Mouse (Mus musculus): ENCODE data around the gene Tulp2.
A peak's percentile ranks its signal among the peaks of the same experiment; 100 is the strongest.
"Not testable (repeated sequence)": the region's sequence is repeated elsewhere in the genome, so short reads cannot be mapped to it uniquely, and the experiment has no call there.

The Tulp2 gene

DNA sequence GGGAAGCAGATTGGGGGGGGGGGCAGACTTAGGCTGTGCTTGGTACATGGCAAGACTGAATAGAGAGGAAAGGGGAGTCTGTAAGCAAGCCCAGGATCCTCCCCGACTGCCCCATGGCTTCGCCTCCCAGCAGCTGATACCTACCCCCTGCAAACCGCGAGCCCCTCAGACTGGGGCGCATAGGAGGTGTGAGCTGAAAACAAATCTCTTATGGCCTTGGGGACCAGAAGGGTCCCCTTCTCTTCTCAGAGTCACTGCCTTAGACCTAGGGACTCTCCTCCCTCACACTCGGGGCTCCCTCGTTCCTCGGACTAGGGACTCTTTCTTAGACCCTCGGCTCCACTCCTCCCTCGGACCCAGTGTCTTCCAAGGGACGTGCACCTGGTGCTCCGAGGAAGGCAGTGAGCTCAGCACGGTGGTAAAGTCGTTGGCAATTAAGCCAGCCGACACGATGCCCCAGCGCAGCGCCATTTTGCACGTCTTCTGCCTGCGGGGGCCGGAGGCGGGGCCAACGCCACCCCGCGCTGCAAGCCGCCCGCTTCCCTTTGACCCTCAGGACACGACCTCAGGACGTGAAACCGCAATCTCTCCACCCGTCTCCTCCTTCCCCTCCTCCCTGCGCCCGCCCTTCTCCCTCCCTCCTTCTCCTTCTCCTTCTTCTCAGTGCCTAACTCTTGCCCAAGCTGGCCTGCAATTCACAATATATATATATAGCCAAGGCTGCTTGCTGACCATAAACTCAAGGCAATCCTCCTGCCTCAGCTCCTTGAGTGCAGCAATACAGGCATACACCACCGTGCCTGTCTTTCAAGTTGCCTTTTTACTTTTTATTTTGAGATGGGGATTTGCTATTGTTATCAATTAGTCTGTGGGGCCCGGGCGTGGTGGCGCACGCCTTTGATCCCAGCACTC, 6.9 kb downstream of the Tulp2 start, which contains the start of gene Dhdh:
Gene Dhdh, minus strand, starts transcription at position 513 of the 912 bp plus-strand sequence.
- DNase-seq = peak; percentile 74 to 82

DNA sequence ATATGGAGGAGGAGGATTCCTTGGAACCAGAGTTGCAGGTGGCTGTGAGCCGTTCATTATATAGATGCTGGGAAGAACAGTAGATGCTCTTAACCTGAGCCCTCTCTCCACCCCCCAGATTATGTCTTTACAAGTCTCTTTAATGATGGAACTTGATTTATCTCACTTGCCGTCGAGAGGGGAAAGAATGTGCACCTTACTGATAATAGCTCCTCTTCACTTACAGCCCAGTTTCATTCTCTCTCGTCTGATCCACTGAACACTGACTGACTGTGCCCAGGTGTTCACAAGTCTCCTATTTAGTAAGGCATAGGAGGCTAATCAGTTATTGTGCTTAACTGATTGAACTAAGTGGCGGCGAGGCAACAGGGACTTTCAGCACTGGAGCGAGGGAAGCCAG, 7.9 kb downstream of the Tulp2 start:
- no peak for DNase-seq

DNA sequence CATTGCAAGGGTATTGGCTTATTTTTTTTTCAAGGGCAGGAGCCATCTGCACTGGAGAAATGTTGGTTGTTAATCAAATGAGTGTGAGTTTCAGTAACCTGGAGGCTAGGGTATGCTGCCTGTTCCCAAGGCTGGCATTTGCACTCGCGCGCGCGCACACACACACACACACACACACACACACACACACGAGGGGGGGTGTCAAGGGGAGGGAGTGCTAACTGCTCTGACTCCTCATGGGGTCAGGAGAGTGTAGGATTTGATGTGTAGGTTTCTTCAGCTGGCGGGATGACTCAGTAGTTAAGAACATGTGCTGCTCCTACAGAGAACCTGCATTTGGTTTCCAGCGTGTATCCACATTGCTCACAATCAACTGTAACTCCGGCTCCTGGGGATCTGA, 9.1 kb downstream of the Tulp2 start:
- DNase-seq = no peak

DNA sequence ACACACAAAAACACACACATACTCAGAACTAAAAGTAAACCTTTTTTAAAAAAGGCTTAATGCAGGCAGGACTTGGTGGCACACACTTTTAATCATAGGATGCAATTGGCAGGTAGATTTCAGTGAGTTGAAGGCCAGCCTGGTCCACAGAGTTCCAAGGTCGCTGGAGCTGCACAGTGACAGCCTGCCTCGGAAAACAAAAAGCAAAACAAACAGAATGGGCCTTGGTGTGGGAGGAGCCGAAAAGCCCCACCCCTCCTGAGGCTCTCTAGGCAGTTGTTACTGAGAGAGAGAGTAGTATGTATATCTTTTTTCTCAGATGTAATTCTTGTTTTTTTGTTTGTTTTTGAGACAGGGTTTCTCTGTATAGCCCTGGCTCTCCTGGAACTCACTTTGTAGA, 9.6 kb downstream of the Tulp2 start:
- DNase-seq = no peak

DNA sequence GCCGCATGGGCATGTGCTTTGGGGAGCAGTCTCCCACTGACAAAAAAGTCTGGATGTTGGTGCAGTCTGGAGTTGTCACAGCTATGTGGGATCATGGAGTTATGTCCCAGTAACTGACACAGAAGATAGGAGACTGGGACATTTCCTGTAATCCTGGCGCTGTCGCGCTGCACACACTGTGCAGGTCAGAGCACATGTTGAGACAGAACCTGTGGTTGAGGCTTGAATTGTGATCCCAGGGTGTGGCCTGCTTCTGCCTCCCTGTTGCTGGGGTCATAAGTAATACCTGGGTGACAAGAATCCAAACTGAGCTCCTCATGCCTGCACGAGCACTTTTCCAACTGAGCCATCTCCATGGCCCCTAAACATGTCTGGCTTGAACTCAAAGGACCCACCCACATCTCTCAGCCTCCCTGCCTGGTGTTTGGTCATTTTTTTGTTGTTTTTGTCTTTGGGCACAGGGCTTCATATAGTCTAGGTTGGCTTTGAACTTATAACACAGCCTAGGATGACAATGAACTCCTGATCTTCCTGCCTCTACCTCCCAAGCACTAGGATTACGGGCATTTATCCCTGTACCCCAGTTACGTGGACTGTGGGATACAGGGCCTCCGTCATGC, 10.7 kb downstream of the Tulp2 start:
- no peak for DNase-seq

DNA sequence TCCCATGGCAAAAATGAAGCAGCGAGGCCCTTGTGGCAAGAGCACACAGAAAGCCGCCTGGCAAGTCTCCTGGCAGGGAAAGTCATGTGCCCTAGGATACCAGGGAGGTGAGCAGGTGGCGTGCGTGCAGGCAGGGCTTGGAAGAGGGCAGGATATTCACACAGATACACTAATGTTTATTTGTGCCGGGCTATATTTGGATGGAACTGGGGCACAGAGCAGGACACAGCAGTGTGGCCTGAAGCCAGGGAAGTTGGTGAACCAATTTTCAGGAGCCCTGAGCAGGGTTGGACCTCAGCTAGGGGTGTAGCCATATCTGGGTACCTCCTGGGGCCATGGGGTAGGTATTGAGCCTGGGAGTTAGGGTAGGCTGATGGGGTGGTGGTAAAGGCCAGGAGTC, 11.3 kb downstream of the Tulp2 start:
- no peak for DNase-seq

DNA sequence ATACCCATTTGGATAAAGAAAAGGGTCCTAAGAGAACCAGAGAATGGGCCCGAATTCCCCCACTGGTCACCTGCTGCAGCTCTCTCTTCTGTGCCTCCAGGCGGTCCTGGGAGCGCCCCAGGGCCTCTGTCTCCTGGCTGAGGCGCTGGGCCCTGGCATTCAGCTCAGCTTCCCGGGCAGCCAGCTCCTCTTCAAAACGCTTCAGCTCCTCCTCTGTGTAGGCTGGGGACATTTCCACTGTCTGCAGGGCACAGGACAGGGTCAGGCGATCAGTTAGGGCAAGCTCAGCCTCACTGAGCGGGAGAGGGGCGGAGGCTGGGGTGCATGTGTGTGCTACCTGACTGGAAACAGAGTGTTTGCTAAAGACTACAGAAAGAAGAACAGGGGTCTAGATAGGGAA, 12.9 kb downstream of the Tulp2 start:
- no peak for DNase-seq

DNA sequence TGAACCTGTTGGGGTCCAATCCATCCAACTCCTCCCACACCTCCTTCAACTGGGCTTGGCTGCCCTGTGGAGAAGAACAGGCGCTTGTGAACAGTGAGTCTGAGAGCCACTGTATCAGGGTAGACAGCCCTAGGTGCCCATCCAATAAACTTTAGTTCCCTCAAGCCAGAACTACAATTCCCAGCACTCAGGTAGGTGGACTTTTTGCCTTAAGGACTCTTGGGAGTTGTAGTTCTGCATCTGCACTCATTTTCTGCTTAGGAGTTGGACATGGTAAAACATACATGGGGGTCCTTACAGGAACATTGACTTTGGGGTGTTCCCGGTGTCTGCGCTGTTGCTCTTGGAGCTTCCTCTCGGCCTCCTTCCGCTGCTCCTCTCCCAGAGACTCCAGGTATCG, 16.8 kb downstream of the Tulp2 start:
- DNase-seq = no peak

DNA sequence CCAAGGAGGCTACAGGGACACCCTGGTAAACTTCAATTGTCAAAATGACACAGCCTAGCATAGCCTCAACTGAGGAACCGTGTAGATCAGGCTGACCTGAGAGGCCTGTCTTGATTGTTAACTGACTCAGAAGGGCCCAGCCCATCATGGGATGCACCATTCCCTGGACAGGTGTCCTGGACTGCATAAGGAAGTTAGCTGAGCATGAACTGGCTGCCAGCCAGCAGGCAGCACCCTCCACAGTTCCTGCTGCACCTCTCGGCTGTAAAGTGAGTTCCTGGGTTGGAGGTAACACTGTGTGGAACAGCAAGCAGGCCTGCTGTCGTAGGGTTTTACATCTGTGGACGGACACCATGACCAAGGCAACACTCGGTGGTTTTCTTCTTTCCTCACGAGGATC, 25.9 kb downstream of the Tulp2 start:
- DNase-seq = no peak

DNA sequence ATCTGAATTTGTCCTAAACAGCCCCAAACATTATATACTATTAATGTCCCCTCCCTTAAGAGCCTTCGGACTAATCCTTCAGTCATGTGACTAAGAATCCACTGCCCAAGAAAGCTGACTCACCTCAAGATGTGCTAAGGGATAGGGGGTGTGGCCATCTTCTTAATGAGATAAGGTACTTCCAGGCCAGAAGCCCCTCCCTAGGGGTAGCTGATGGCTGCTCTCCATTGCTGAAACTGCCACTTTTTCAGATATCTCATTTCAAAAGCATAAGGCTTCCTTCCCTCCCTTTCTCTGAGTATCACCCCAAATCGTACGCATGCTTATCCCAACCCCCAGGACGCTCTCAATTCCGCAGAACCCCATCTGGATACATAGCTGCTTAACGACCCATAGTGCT, 26.9 kb downstream of the Tulp2 start:
- no peak for DNase-seq

DNA sequence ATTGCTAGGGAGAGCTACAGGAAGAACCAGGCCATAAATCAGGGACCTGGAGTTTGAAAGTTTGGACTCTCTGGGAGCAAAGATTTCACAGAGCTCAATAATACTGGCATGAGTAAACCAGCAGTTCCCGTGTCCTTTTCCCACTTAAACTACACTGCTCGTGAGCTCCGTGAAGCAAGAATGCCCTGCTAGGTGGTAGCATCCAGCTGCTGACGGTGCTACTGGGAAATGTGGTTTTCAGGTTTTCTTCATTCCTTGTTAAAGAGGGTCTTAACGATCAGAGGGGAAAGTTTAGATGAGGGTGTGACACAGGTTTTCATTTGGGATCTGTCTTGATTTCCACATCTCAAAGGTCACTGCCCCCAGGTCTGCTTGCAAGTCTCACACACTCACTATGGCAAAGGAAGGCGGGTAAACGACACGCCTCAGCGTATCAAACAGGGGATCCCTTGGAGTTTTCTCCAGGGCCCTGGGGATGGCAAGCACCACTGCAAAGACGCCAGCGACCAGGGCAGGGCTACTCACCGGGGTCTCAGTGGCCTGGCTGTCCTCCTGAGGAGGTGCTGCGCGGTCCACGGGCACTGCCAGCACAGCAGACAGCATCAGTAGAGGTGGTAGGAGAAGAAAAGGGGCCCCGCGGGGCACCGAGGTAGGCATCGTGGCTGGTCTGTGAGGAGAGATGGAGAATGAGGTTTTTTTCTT, 27.7 kb downstream of the Tulp2 start:
- no peak for DNase-seq

DNA sequence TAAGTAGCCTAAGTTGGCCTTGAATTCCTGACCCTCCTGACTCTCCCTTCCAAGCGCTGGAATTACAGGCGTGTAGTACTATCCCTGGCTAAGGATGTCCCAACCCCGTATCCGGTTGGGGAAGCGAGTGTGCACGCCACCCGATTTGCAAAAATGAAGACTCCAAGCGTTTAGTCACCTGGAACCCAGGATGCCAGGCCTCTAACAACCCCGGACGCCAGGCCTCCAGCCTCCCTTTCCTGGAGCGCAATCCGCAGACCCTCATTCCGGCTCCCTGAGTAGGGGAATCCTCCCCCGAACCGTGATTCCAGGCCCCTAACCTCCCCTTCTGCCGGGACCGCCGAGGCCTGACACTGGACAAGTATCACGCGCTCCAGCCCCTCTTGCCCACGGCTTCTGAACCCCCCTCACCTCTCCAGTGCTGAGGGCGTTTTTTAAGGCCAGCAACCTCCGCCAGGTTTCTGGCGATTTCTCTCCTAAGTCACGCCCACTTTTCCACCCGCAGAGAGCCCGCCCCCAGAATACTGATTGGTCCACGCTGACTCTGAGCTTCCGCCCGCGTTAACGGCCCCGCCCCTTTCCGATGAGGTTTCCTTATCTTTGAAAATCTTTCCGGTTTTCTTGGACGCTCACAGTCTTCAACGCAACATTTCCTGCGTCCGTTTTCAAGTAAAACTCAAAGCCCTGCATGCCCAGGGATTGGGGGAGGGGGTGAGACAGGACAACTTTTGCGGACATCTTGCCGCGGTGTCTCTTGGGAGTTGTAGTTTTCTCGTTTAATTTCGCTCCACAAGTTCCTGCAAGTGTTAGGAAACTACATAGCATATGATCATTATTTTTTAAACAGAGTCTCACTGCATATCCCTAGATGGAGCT, 28.5 kb downstream of the Tulp2 start, which contains the start of gene Nucb1:
Gene Nucb1, minus strand, starts transcription at position 495 of the 876 bp plus-strand sequence.
- peak; percentile 94 to 95 for DNase-seq

DNA sequence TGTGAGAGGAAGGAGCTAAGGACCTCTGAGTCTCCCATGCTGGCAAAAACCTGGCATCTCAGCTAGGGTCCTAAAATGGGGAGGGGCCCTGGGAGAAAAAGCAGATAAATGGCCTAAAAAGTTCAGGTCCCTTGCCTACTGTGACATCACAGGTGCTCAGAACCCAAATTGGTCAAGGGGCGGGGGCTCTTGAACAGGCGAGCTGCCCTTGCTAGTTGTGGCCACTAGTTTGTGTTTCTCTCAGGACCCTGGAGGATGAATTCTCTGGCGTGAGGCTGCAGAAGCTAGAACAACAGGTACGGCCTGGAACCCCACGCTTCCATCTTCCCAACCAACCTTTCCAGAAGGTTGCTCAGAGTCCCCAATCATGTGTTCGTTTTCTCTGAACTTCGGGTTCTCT, 32.7 kb downstream of the Tulp2 start:
- DNase-seq = no peak

DNA sequence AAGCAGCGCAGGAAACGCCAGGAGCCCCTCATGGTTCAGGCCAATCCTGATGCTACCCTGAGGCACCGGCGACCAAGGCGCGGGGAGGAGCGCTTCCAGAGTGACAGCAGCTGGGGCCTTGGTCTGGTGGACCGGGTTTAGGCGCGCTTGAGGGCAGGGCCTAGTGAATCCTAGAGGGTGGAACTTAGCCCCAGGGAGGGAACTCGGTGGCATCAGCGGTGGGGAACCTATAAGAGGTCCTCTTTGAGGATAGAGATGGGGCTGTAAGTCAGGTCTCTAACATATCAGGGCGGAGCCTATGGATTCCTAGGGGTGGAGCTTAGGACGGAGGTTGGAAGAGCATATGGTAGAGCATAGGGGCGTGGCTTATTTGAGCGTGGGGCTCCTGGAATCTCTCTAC, 33.8 kb downstream of the Tulp2 start:
- no peak for DNase-seq

DNA sequence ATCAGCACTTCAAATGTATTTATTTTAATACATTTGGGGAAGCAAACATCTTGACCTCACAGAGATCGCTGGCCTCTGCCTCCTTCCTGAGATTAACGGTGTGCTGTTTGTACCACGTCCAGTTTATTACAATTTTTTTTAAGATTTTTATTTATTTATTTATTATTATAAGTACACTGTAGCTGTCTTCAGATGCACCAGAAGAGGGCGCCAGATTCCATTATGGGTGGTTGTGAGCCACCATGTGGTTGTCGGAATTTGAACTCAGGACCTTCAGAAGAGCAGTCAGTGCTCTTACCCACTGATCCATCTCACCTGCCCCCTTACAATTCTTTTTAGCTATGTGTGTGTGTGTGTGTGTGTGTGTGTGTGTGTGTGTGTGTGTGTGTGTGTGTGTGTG, 35.2 kb downstream of the Tulp2 start:
- DNase-seq = not testable (repeated sequence)

DNA sequence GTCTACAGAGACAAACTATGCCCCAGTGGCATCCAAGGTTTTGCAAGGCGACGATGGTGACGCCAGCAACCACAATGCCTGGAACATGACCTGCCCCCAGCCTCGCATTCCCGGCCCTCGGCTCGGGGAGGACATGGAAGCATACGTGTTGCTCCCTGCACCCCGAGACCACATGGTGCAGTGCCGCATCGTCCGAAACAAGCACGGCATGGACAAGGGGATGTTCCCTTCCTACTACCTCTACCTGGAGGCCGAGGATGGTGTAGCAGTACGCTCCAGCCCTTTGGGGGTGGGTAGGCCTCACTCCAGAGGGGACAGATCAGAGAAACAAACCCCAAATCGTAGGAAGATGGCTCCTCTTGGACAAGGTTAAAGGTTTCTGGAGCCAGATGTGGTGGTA, 36.9 kb downstream of the Tulp2 start:
- no peak for DNase-seq

DNA sequence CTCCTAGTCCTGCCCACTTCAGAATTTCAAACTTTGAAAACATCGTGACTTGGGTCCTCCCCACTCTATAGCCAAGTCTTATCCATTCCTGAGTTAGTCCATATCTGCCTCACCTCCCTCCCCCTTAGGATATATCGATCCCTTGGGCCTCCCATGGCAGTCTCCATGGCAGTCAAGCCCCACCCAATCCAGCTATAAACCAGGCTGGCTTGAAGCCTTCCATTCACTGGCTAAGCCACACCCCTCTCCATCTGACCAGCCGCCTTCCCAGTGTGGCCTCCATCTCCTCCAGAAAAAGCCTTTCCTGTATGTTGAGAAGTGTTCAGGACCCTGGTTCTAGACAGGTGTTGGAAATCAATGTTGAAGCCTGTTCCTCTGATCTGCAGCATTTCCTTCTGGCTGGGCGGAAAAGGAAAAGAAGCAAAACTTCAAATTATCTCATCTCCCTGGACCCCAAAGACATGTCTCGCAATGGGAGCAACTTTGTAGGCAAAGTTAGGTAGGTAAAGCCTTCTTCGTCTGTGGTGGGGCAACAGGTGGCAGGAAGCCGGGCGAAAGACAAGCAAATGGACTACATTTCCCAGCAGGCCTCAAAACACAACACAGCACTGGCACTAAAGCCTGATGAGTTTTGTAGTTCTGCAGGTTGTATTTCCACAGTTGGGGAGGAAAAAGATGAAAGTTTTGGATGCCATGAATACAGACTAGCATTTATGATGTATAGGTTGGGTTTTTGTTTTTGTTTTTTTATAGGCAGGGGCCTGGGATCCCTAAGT, 37.9 kb downstream of the Tulp2 start:
- no peak for DNase-seq

DNA sequence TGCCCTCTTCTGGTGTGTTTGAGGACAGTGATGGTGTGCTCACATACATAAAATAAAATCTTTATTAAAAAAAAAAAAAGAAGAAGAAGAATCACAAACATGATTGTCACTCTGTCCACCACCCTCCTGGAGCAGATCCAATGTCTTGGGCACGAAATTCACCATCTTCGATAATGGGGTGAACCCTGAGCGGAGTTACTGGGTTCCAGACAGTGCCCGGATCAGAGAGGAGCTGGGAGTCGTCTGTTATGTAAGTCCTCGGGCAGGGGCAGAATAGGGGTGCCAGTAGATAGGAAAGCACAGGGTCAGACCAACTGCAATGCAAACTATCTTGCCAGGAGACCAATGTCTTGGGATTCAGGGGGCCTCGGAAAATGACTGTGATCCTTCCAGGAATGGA, 38.9 kb downstream of the Tulp2 start:
- no peak for DNase-seq

DNA sequence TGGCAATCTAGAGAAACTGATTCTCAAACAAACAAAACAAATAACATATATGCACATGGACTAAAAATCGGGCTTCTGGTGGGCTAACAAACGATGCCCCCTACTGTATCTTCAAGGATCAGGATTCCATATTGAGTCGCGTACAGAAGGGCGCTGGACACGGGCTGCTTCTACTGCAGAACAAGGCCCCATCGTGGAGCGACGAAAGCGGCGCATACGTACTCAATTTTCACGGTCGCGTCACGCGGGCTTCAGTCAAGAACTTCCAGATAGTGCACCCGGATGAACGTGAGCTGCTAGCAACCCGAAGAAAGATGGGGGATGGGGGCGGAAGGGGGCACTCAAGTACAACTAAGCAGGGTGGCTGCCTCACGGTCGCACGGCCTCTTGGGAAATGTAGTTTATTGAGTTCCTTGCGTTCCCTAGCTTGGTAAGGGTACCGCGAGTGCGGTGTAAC, 40.1 kb downstream of the Tulp2 start:
- DNase-seq = peak; percentile 91 to 92

DNA sequence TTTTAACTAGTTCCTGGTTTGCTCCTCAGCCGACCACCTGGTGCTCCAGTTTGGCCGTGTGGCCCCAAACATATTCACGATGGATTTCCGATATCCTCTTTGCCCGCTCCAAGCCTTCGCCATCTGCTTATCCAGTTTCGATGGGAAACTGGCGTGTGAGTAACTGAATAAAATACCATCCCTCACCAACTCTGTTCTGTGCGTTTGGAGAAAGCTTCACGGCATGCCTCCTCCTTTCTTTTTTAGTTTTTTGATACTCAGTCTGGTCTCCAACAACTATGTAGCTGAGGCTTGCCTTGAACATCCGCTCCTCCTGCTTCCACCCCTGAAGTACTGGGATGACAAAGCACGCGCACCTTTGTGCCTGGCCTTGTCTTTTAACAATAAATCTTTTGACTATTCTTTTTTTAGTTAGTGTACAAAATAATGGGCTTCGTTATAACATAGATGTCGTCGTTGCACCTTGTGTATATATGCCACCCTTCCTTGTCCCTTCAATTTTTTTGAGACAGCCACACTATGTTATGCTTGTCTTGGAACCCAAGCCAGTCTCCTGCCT, 40.6 kb downstream of the Tulp2 start:
- no peak for DNase-seq

DNA sequence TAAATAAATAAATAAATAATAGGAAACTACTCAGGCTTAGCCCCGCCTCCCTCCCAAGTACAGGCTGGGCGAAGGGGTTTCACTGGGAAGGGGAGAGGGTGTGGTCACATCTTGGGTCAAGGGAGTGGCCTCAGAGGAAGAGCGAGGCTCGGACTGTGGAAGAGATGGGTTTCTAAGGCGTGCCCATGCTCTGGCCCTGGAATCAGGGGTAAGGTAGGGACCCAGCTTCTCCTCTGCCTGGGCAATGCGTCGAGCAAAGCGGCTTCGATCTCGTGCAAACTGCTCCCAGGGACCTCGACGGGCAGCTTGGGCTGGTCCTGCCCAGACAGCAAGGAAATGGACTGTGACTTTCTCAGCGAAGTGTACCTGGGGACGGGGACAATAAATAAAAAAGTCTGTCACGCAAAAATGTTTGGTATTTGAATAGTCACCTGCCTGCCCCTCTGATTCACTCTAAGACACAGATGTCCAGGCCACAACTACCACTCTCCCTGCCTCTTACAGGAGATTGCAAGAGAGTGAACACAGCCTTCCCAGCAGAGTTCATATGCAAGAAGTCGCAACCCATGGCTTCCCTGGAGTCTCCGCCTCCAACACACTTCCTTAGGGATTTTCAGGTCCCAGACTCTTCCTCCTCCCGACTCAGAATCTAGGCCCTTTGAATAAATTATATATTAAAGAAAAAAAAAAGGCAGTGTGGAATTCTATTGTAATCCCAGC, 41.4 kb downstream of the Tulp2 start:
- no peak for DNase-seq

Data from lung, postnatal 4 days (tissue).